Mouse (Mus musculus) kidney, postnatal 36 days (tissue): ENCODE data around the gene Phldb2.
A peak's percentile ranks its signal among the peaks of the same experiment; 100 is the strongest.

Experiments used
- DNase-seq, 2 experiments: peaks; one replicate each; pipeline ENCODE4 v3.0.0; 2021 to 2022; ENCODE audit warnings: mixed read lengths in 2 of 2

Gene Phldb2

DNA sequence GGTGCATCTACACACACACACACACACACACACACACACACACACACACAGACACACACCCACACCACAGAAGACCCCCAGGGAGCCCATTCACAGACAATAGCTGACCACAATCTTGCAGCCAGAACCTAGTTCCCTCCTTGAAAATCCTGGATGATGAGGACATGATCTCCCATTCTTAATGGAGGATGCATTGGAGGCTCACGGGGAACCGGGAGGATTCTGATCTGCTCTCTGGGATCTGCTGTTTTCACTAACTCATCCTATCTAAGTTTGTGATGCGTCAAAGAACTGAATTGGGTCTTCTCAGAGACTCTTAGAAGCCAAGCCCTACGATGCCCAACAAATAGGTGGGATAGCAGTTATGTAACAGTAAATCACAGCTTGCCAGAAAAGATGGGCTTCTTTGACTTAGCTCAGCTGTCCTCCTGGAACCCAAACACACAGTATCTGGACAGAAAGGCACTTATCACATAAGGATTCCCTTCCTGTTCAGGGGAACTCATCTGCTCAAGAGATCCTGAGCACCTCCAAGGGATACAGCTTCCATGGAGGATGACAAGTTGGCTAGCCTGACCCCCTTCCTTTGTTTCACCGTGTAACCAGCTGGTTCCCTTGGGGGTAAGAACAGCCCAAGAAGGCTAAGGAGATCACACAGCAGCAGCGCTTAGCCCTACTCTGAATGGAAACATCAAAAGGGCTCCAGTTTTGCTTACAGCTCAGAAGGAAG is 230.1 kb downstream of the Phldb2 start:
- no peak for DNase-seq

DNA sequence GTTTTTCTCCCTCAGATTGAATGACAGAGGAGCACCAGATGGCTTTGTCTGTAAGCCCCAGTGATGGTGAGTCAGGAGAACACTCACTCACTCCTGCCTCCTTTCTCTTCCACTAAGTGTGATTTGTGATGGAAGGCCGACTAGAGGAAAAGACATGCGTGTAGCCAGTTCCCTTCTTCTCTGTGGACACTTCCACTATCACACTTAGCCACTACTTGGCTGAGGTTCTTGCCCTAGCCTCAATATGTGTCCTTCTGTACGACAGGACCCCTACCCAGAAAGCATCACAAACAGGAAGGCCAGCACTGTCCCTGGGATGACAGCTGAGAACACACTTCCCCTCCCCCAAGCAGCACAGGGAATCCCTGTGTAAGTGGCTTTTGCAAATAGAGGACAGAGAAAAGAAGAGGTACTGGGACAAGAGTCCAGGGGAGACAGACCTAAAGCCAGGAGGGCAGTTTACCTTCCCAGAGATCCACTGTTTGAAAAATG is 230.9 kb downstream of the Phldb2 start:
- no peak for DNase-seq

DNA sequence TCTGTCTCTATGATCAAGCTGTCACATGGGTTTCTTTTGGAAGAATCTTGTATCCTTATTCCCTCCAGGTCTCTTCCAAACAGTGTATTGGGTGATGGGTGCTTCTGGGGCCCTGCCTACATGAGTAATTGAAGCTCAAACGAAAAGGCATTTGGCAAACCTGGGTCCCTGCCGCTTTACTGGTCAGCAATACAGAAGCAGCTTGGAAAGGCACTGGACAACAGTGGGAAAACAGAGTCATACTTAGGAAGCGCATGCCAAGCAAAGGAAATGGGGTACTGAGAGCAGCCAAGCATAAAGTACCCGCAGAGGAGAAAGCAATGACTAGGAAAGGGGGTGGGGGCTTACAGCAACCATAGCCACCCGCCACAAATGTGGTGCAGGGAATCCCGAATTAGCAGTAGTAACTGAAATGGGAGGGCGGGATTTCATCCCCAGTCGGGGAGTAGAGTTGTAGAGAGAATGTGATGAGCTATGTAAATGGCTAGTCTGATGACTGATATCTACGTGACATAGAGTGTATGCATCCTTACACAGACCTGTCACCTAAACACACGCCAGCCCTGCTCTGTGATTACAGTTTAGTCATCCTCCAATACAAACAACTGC is 233.3 kb downstream of the Phldb2 start:
- DNase-seq = no peak

DNA sequence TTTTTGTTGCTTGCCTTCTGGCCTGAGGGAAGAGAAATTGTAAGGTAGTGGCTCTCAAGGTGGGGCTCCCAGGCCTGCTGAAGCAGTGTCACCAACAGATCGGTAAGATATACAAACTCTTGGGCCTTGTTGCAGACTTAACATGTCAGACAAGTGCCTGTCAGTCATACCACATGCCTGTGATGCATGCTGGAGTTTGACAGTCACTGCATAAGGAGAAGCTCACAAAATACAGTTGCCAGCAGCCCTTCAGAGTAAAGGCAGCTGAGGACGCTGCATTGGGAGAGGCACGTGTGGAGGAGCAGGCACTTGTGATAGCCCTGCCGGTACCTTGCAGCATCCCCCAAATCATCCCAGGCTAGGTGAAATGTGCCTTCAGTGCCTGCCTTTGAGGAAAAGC is 235.1 kb downstream of the Phldb2 start:
- no peak for DNase-seq

DNA sequence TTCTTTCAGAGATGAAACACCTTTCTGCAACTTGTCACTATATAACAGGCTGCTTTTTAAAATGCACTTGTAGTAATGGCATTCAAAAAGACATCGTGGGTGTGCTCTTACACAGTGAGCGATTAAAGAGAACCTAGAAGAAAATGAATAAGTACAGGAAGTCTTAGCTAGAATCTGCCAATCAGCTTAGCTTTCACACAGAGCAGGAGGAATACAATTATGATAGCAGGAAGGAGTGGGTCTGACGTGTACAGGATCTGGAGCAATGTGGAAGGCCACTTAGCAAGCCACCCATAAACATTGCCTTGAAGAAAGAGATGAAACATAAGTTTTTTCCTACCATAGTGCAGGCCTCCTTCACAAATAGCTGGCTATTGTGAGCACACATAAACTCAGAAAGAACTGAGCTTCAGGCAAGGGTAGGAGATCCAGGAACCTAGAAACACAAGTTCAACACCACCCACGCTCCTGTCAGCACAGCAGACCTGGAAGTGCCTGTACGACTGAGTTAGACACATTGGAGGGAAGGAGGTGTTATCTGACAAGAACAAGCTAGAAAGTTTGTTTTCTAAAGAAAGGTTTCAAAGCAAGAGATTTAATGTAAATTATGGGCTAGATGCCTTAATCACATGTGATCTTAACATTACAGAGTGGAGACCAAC is 238.8 kb downstream of the Phldb2 start:
- no peak for DNase-seq

DNA sequence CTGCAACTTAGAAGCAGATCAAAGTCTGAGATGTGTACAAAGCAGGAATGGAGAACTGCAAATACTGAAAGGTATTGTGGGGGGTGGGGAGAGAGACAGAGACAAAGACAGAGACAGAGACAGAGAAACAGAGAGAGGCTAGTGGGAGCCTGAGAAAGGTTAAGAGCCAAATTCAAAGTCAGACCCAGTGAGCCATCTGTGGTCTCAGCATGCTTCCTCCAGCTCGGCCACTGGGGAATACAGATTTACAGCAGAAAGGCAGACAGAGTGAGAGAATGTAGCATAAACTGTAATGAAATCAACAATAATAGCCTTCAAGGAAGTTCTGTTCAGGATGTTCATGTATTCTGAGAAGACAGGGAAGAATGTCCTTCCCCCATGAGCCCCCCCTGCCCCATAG is 239.5 kb downstream of the Phldb2 start:
- no peak for DNase-seq

DNA sequence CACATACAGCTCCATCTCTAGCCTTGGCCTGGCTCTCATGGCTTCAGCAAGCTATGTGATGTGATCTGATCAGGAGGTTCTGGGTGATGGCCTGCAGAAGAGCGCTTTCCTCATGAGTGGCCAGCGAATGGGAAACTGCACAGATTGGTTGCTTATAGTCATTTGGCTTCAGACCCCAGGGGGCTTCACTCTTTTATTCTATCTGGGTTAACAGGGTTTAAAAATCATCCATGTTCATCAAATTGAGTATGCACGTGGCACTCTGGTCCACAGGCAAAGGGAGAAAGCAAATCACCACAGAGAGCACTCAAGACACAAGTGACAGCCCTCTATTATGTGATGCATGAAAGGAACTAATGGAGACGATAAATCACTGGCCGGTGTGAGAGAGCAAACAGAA is 240.1 kb downstream of the Phldb2 start:
- no peak for DNase-seq

DNA sequence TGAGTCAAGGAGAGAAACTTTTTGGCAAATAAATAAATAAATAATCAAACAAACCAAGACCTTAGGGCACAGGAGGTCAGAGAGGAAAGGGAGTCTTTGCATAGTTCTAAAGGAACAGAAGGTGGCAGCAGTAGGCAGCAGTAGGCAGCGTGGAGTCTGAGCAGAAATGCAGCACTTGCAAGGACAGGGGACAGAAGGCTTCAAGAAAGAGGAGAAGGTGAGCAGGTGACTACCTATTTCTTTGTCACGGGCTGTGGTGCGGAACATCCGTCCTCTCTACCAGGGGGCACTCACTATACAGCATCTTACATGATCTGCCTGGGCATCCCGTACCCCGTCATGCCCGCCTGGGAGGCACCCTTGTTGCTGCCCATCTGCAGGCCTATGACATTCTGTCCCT is 242.1 kb downstream of the Phldb2 start:
- peak; percentile 16 to 35 for DNase-seq

DNA sequence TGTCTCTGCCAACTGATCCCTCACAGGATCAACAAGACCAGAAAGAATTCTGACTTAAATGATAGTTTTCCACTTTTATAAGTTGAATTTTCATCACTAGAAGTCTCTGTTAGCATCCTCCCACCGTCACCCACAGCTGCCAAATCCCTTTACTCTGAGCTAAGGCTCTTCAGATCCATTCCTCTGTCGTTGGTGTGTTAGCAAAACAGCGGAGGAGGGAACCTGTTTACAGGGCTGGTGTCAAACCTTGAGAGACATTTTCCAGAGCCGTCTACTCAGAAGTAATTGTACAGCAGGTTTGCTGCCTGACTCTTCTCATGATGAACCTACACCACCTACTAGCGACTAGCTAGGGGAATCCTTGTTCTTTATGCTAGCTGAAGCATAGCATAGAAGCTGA is 254.1 kb downstream of the Phldb2 start:
- DNase-seq = no peak

DNA sequence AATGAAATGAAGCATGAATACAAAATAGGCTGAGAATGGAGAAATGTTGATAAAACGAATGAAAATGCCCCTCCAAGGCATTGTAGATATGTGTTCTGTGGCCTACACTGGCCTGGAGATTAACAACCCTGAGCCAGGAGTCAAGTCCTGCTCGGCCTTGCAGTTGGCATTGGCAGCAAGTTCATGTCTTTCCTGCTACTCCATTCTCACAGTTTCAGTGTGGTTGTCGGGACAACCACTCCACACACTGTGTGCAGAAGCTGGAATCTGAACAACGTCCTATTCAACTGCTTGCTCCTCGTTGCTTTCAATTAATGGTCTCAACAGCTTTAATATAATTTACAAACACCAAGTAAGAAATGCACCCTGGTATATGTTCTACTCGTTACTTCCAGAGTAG is 255.4 kb downstream of the Phldb2 start:
- no peak for DNase-seq
